Mouse (Mus musculus) heart, embryonic 11.5 days (tissue): Measurements from ENCODE around the gene Wfdc21. TPM values are rescaled to one million over a fixed set of nuclear protein-coding genes. Genes with fewer than 3 reads are reported as not detected.

ENCODE experiments used
- ATAC-seq: fragments of 200-750 bp; cut with Nextera tagmentation; replicated peaks from 2 replicates; pipeline ENCODE4 v1.8.0; 2017; ENCODE audit warnings: moderate library complexity; ENCODE audit not compliant: insufficient number of reproducible peaks, low FRiP score, low TSS enrichment
- H3K27ac ChIP-seq: fragments of 300-500 bp; sonication (generic); 2 replicates; pipeline ENCODE4 v1.5.1; 2014; ENCODE audit warnings: mild to moderate bottlenecking, low read depth, low read length
- H3K27me3 ChIP-seq: fragments of 300-500 bp; sonication (generic); 2 replicates; pipeline ENCODE4 v1.6.1; 2014; ENCODE audit warnings: mild to moderate bottlenecking, low read length, mixed read lengths; ENCODE audit not compliant: control insufficient read depth, insufficient read depth
- H3K36me3 ChIP-seq: fragments of 300-500 bp; sonication (generic); 2 replicates; pipeline ENCODE4 v1.6.1; 2014; ENCODE audit warnings: mild to moderate bottlenecking, low read length, moderate library complexity, mixed read lengths; ENCODE audit not compliant: control insufficient read depth, insufficient read depth
- H3K4me1 ChIP-seq: fragments of 300-500 bp; sonication (generic); 2 replicates; pipeline ENCODE4 v1.6.1; 2014; ENCODE audit warnings: low read length; ENCODE audit not compliant: control insufficient read depth, insufficient read depth
- H3K4me2 ChIP-seq: fragments of 300-500 bp; sonication (generic); 2 replicates; pipeline ENCODE4 v1.6.1; 2014; ENCODE audit warnings: mild to moderate bottlenecking, moderate library complexity
- H3K4me3 ChIP-seq: fragments of 300-500 bp; sonication (generic); 2 replicates; pipeline ENCODE4 v1.5.1; 2014; ENCODE audit warnings: low read depth, low read length
- H3K9ac ChIP-seq: fragments of 300-500 bp; sonication (generic); 2 replicates; pipeline ENCODE4 v1.6.1; 2014; ENCODE audit warnings: mild to moderate bottlenecking, low read depth, low read length, moderate library complexity
- H3K9me3 ChIP-seq: fragments of 300-500 bp; sonication (generic); replicated peaks from 2 replicates; pipeline ENCODE4 v1.6.1; 2016; ENCODE audit warnings: low read length; ENCODE audit not compliant: control insufficient read depth
- WGBS: fragments of 180-500 bp; shearing (Covaris S2); extraction: QIAGEN DNeasy Blood & Tissue Kit; methylation state at CpG from one replicate; pipeline ENCODE4 v1.1.7; 2014; ENCODE audit not compliant: insufficient replicate concordance; 5-methylcytosine and 5-hydroxymethylcytosine counted together
- polyA plus RNA-seq: library from polyadenylated mRNA; unstranded; fragments of >200 nt; fragmentation: Nextera tagmentation; extraction: Ambion mirVana; gene quantifications from 2 replicates; pipeline ENCODE4 v1.2.1, GENCODE M21; 2014

Gene Wfdc21
- polyA plus RNA-seq, 1 experiment from 2014 or later = not detected

- Histone ChIP-seq H3K9me3 (no peaks in the 10 kb centered on the region), H3K4me3 (no peak overlapping the region), H3K4me2 (no peak overlapping the region; the same call in 1 of the 2 replicates), H3K9ac (no peak overlapping the region), H3K27me3 (no peaks in the 10 kb centered on the region), H3K27ac (no peak overlapping the region), H3K36me3 (no peaks in the 10 kb centered on the region), H3K4me1 (0 out of 2 replicates have a peak, but pooled peaks cover 2% of the 10 kb centered on the region)
- WGBS = 67% methylated on average over 12 of the region's 12 CpGs
- no peak for ATAC-seq
Observed at GRCm38 (mm10) chr11:83799871-83800430, 53.2 kb downstream of the Wfdc21 start.

GRCm38 (mm10) chr11:83802166-83802565, 55.4 kb downstream of the Wfdc21 start:
- ATAC-seq = no peak
- no peak overlapping the region for H3K9ac ChIP-seq
- H3K9me3 ChIP-seq = no peaks in the 10 kb centered on the region; the same call in 1 of the 2 replicates
- no peaks in the 10 kb centered on the region for H3K27me3 ChIP-seq
- WGBS = 69% methylated on average over 8 of the region's 8 CpGs
- no peak overlapping the region for H3K27ac ChIP-seq
- no peak overlapping the region for H3K4me2 ChIP-seq
- H3K4me3 ChIP-seq = no peak overlapping the region
- no peaks in the 10 kb centered on the region for H3K36me3 ChIP-seq
- H3K4me1 ChIP-seq = 0 out of 2 replicates have a peak, but pooled peaks cover 2% of the 10 kb centered on the region

Other genes with a start within 250 kb of the Wfdc21 start
- gene Heatr9, start 224.8 kb upstream of the Wfdc21 start, polyA plus RNA-seq = not detected in 2 replicates
- 0.35 TPM in 1 of 2 replicates, not detected in the other for gene Ccl5, start 216.4 kb upstream of the Wfdc21 start, polyA plus RNA-seq
- 0.48 and 1.2 TPM in 2 replicates for gene Ccl9, start 168.3 kb upstream of the Wfdc21 start, polyA plus RNA-seq
- 0.65 and 0.97 TPM in 2 replicates for gene Ccl6, start 153.9 kb upstream of the Wfdc21 start, polyA plus RNA-seq
- gene Rpl9-ps1, start 101.3 kb upstream of the Wfdc21 start, polyA plus RNA-seq = not detected in 2 replicates
- 1.4 and 1.5 TPM in 2 replicates for gene Ccl3, start 97.6 kb upstream of the Wfdc21 start, polyA plus RNA-seq
- 0.26 TPM in 1 of 2 replicates, not detected in the other for gene Ccl4, start 84.4 kb upstream of the Wfdc21 start, polyA plus RNA-seq
- 0.66 TPM in 1 of 2 replicates, not detected in the other for gene Wfdc17, start 42.9 kb upstream of the Wfdc21 start, polyA plus RNA-seq
- gene Wfdc18, start 37.9 kb upstream of the Wfdc21 start, polyA plus RNA-seq = 1.6 TPM in 2 replicates
- gene Heatr6, start 6.8 kb downstream of the Wfdc21 start, polyA plus RNA-seq = 13.5 and 16.1 TPM in 2 replicates
- 0.30 TPM in 1 of 2 replicates, not detected in the other for gene Hnf1b, start 103.1 kb downstream of the Wfdc21 start, polyA plus RNA-seq
- gene Ddx52, start 195.1 kb downstream of the Wfdc21 start, polyA plus RNA-seq = 26.2 and 27.4 TPM in 2 replicates
- 7.1 and 8.2 TPM in 2 replicates for gene Synrg, start 217.5 kb downstream of the Wfdc21 start, polyA plus RNA-seq